Mouse (Mus musculus): ENCODE results near the gene Abhd8. TPM values are rescaled to one million over a fixed set of nuclear protein-coding genes. Genes with fewer than 3 reads are reported as not detected.
A peak's percentile ranks its signal among the peaks of the same experiment; 100 is the strongest.

Gene Abhd8
- total RNA-seq, 2 experiments from 2014 or later: 235 to 284 TPM

- no peak for DNase-seq (ENCODE audit: extremely low spot score in 1 of 2, low spot score in 1 of 2)
Observed at GRCm38 (mm10) chr8:71483932-71484331, 20.5 kb upstream of the Abhd8 start.

- no peak for DNase-seq (ENCODE audit: extremely low spot score in 1 of 2, low spot score in 1 of 2)
Observed at GRCm38 (mm10) chr8:71478943-71479342, 15.5 kb upstream of the Abhd8 start.

GRCm38 (mm10) chr8:71477196-71477845 lies 13.9 kb upstream of the Abhd8 start:
- DNase-seq (ENCODE audit: extremely low spot score in 1 of 2, low spot score in 1 of 2): no peak

GRCm38 (mm10) chr8:71476099-71476940 lies 12.9 kb upstream of the Abhd8 start:
- DNase-seq (ENCODE audit: extremely low spot score in 1 of 2, low spot score in 1 of 2): peak; percentile 66 to 75

- DNase-seq (ENCODE audit: extremely low spot score in 1 of 2, low spot score in 1 of 2): no peak
Observed at GRCm38 (mm10) chr8:71475702-71476075, 12.2 kb upstream of the Abhd8 start.

GRCm38 (mm10) chr8:71474785-71475701 lies 11.6 kb upstream of the Abhd8 start:
- DNase-seq (ENCODE audit: extremely low spot score in 1 of 2, low spot score in 1 of 2): no peak

GRCm38 (mm10) chr8:71474344-71474743 lies 10.9 kb upstream of the Abhd8 start:
- DNase-seq (ENCODE audit: extremely low spot score in 1 of 2, low spot score in 1 of 2): no peak

- DNase-seq (ENCODE audit: extremely low spot score in 1 of 2, low spot score in 1 of 2): no peak
Observed at GRCm38 (mm10) chr8:71472601-71473386, 9.3 kb upstream of the Abhd8 start.

GRCm38 (mm10) chr8:71471861-71472260 lies 8.4 kb upstream of the Abhd8 start:
- DNase-seq (ENCODE audit: extremely low spot score in 1 of 2, low spot score in 1 of 2): no peak

GRCm38 (mm10) chr8:71470913-71471255 lies 7.4 kb upstream of the Abhd8 start:
- DNase-seq (ENCODE audit: extremely low spot score in 1 of 2, low spot score in 1 of 2): no peak

- no peak for DNase-seq (ENCODE audit: extremely low spot score in 1 of 2, low spot score in 1 of 2)
Observed at GRCm38 (mm10) chr8:71470146-71470912, 6.9 kb upstream of the Abhd8 start.

- DNase-seq (ENCODE audit: extremely low spot score in 1 of 2, low spot score in 1 of 2): no peak
Observed at GRCm38 (mm10) chr8:71469411-71469810, 6.0 kb upstream of the Abhd8 start.

- DNase-seq (ENCODE audit: extremely low spot score in 1 of 2, low spot score in 1 of 2): peak; percentile 88 to 89
Observed at GRCm38 (mm10) chr8:71468916-71469315, 5.5 kb upstream of the Abhd8 start, which contains the start of gene Dda1. TSS of gene Dda1 (plus strand) at chr8:71469199.

GRCm38 (mm10) chr8:71468001-71468400 lies 4.5 kb upstream of the Abhd8 start:
- no peak for DNase-seq (ENCODE audit: extremely low spot score in 1 of 2, low spot score in 1 of 2)

GRCm38 (mm10) chr8:71467201-71467600 lies 3.7 kb upstream of the Abhd8 start:
- no peak for DNase-seq (ENCODE audit: extremely low spot score in 1 of 2, low spot score in 1 of 2)

- DNase-seq (ENCODE audit: extremely low spot score in 1 of 2, low spot score in 1 of 2): no peak
Observed at GRCm38 (mm10) chr8:71466198-71466597, 2.7 kb upstream of the Abhd8 start.

GRCm38 (mm10) chr8:71465733-71466132 lies 2.3 kb upstream of the Abhd8 start:
- DNase-seq (ENCODE audit: extremely low spot score in 1 of 2, low spot score in 1 of 2): no peak

GRCm38 (mm10) chr8:71464513-71465500 lies 1.4 kb upstream of the Abhd8 start, which contains the start of gene Mrpl34:
TSS of gene Mrpl34 (plus strand) at chr8:71464959.
- peak; percentile 95 to 96 for DNase-seq (ENCODE audit: extremely low spot score in 1 of 2, low spot score in 1 of 2)
